Mouse (Mus musculus): ENCODE measurements around the gene Cnfn.
"Not testable (repeated sequence)": the region's sequence is repeated elsewhere in the genome, so short reads cannot be mapped to it uniquely, and the experiment has no call there.

Gene Cnfn

GRCm38 (mm10) chr7:25369058-25369749, at the start of gene Cnfn:
Cnfn (minus strand) TSS chr7:25369724.
- DNase-seq (ENCODE audit: low read depth, low spot score), result no peak

GRCm38 (mm10) chr7:25417597-25417996, 48.1 kb upstream of the Cnfn start:
- DNase-seq (ENCODE audit: low read depth, low spot score), result peak; percentile 57

GRCm38 (mm10) chr7:25412833-25413441, 43.4 kb upstream of the Cnfn start, which contains the start of gene Cxcl17:
Cxcl17 (minus strand) TSS chr7:25412886.
- DNase-seq (ENCODE audit: low read depth, low spot score), result peak; percentile 46

DNA sequence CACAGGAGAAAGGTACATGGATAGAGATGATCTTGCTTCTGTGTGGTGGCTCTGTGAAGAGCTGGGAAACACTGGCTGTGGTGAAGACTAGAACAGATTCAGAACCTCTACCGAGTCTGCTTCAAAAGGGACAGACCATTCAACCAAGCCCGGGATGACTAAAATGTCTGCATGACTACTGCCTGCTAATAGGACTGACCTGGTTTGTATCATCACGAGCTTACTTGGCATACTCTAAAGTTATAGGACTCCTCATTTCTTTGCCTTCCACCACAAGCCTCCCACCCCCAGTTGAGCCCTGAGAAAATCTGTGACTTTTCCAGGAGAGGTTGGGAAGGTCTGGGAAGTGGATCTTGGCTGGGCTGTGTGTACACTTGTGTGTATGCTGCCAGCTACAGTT, 42.3 kb upstream of the Cnfn start:
- no peak for DNase-seq (ENCODE audit: low read depth, low spot score)

DNA sequence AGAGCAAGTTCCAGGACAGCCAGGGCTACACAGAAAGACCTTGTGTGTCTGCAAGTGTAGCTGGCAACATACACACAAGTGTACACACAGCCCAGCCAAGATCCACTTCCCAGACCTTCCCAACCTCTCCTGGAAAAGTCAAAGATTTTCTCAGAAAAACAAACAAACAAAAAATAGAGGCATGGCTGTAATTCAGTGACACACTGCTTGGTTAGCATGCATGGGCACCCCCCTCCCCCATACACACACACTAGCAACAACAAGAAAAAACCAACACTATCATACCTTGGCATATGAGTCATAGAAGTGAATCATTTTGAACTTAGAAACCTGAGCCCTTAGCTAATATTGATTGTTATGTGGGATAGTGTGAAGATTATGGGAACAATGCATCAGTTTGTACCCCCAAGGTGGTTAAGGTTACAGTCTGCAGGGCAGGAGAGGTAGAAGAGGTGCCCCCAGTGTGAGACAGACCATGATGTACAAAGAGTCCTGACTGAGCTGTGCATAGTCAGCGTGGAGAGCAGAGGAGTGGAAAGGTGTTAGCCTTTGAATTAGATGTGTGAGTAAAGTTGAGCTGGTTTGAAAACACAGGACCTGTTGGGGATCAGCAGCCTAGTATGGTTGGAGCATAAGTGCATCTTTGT, 41.6 kb upstream of the Cnfn start:
- no peak for DNase-seq (ENCODE audit: low read depth, low spot score)

GRCm38 (mm10) chr7:25409114-25409760, 39.7 kb upstream of the Cnfn start:
- peak; percentile 90 for DNase-seq (ENCODE audit: low read depth, low spot score)

GRCm38 (mm10) chr7:25406468-25406867, 36.9 kb upstream of the Cnfn start:
- DNase-seq (ENCODE audit: low read depth, low spot score), result no peak

- DNase-seq (ENCODE audit: low read depth, low spot score), result peak; percentile 91
Measured at GRCm38 (mm10) chr7:25402671-25403101, 33.2 kb upstream of the Cnfn start.

DNA sequence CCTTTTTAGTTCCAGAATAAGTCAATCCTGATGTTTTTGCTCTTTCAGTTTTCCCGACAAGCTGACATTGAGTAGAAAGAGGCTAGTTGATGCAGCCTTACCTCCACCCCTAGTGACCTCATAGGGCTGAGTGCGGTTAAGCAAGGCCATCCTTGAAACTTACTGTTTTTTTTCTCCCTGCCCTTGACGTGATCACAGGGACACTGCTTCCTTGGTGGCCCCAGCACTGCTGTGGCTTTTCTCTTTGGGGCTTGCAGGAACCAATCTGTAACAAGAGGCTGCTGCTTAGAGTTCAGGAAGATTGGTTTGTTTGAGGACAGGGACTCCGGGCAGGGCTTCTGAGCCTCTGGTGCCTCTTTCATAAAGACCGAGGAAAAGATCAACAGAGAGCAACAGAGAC, 32.5 kb upstream of the Cnfn start:
- no peak for DNase-seq (ENCODE audit: low read depth, low spot score)

- DNase-seq (ENCODE audit: low read depth, low spot score), result no peak
Measured at GRCm38 (mm10) chr7:25401551-25401950, 32.0 kb upstream of the Cnfn start.

GRCm38 (mm10) chr7:25399028-25399427, 29.5 kb upstream of the Cnfn start:
- not testable (repeated sequence) for DNase-seq (ENCODE audit: low read depth, low spot score)

DNA sequence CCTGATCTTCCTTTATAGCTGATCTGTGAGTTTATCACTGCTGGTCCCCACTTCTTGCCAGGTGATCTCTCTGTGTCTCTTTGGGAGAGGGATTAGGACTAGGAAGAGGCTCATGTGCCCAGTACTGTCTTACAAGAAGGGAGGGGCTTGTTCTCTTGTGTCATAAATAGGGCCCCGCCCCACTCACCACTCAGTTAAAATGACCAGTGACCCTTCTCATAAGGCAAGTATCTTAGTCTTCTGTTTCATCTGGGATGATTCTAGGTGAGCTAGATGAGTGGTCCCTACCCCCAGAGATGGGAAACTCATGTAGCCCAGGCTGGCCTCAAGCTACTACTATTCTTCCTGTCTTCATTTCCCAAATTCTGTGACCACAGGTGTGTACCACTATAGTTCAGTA, 29.1 kb upstream of the Cnfn start, which contains the start of gene Lipe:
Lipe (minus strand) TSS at position 101 of the 400 bp plus-strand sequence.
- no peak for DNase-seq (ENCODE audit: low read depth, low spot score)

- DNase-seq (ENCODE audit: low read depth, low spot score), result peak; percentile 42
Measured at GRCm38 (mm10) chr7:25396621-25397020, 27.1 kb upstream of the Cnfn start.

- DNase-seq (ENCODE audit: low read depth, low spot score), result peak; percentile 94
Measured at GRCm38 (mm10) chr7:25395558-25396521, 26.3 kb upstream of the Cnfn start.

GRCm38 (mm10) chr7:25395186-25395557, 25.6 kb upstream of the Cnfn start:
- DNase-seq (ENCODE audit: low read depth, low spot score), result no peak

DNA sequence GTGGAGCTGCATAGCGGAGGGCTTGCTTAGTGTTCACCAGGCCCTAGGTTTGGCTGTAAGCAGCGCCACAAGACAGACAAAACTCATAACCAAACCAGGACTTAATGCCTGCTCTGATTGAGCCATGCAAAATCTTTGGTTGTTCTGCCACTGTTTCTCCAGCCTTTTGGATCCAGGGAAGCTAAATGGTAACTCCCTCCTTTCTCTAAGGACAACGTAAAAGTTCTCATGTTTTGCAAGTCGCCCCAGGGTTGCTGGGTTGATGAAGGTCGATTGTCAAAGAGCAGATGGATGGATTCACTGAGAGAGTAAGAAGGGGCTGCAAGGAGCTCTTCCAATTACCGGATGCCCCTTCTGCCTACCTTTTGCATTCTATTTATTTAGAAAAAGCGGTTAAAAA, 25.2 kb upstream of the Cnfn start:
- DNase-seq (ENCODE audit: low read depth, low spot score), result no peak

GRCm38 (mm10) chr7:25393451-25394210, 24.1 kb upstream of the Cnfn start:
- DNase-seq (ENCODE audit: low read depth, low spot score), result no peak

- no peak for DNase-seq (ENCODE audit: low read depth, low spot score)
Measured at GRCm38 (mm10) chr7:25392851-25393250, 23.3 kb upstream of the Cnfn start.

DNA sequence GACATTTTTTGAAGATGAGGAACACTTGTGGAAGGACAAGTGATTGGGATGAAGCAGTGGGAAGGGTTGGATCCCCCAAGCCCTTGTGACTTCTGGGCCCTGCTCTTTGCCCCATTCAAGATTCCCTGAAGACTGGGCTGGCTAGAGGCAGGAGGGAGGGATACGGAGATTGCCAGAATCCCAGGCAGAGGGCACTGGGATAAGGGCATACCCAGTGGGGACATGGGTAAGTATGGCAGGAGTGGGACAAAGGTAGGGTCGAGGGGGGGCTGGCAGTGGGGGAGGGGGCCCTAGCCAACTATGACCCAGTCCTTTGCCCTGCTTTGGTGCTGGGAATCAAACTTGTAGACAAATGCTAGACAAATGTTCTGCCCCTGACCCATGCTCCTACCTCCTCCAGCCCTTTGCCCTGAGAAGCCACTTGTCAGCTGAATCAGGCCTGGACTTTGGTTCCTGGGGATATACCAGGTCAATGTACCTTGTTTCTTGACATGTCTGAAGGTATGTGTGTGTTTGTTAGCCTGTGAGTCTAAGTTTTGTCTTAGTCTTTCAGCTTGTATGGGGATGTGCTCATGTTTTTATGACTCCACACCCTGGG, 22.4 kb upstream of the Cnfn start:
- no peak for DNase-seq (ENCODE audit: low read depth, low spot score)

DNA sequence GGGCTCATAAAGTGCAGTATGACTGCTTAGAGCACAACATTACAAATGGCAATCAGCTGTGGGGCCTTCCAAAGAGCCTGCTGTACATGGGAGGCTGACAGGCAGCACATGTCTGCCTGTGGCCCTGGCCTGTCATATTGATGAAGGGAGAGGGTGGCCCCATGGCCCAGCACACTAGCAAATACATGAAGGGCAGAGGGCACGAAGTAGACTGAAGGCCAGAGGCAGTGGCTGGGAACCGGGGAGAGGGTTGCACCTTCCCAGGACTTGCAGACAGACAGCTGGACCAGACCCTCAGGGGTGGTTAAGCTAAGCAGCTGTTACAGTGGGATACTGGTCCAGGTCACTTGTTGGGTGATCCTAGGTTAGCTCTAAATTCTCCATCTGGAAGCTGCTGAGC, 21.5 kb upstream of the Cnfn start:
- DNase-seq (ENCODE audit: low read depth, low spot score), result no peak
